Mouse (Mus musculus): ENCODE data around the gene Phc2.

GRCm38 (mm10) chr4:128655446-128655845 lies 944 bp downstream of the Phc2 start:
- TF ChIP-seq CTCF (IDR thresholded peaks at IDR 0.05; ENCODE audit: control insufficient read depth, insufficient read depth, insufficient replicate concordance, low read depth, low read length) (no peak), POLR2A (IDR thresholded peaks at IDR 0.05; ENCODE audit: control insufficient read depth, low read depth, low read length) (no peak)

Data from testis, adult 2 months (tissue).